Mouse (Mus musculus) thymus, postnatal 4 days (tissue): ENCODE results near the gene Fgd4.

Experiments used
- DNase-seq: peaks from one replicate; pipeline ENCODE4 v3.0.0; 2021

Fgd4 gene

GRCm38 (mm10) chr16:16600461-16600860 is at the start of gene Fgd4:
Fgd4 (minus strand) TSS chr16:16600549.
- DNase-seq = no peak

- DNase-seq = no peak
Observed at GRCm38 (mm10) chr16:16645148-16645547, 44.8 kb upstream of the Fgd4 start.

- no peak for DNase-seq
Observed at GRCm38 (mm10) chr16:16633730-16634129, 33.4 kb upstream of the Fgd4 start.

GRCm38 (mm10) chr16:16599586-16600401 is 555 bp downstream of the Fgd4 start:
- DNase-seq = peak; percentile 55

GRCm38 (mm10) chr16:16596582-16596981 is 3.8 kb downstream of the Fgd4 start:
- no peak for DNase-seq

GRCm38 (mm10) chr16:16592622-16593021 is 7.7 kb downstream of the Fgd4 start:
- DNase-seq = no peak

GRCm38 (mm10) chr16:16584409-16585032 is 15.8 kb downstream of the Fgd4 start:
- DNase-seq = peak; percentile 81

GRCm38 (mm10) chr16:16576556-16576955 is 23.8 kb downstream of the Fgd4 start:
- no peak for DNase-seq

GRCm38 (mm10) chr16:16574508-16574907 is 25.8 kb downstream of the Fgd4 start:
- DNase-seq = no peak

GRCm38 (mm10) chr16:16573167-16573566 is 27.2 kb downstream of the Fgd4 start:
- no peak for DNase-seq

- DNase-seq = no peak
Observed at GRCm38 (mm10) chr16:16571356-16571755, 29.0 kb downstream of the Fgd4 start.

GRCm38 (mm10) chr16:16566786-16567185 is 33.6 kb downstream of the Fgd4 start:
- DNase-seq = no peak

- DNase-seq = no peak
Observed at GRCm38 (mm10) chr16:16566215-16566614, 34.1 kb downstream of the Fgd4 start.

- no peak for DNase-seq
Observed at GRCm38 (mm10) chr16:16565786-16566185, 34.6 kb downstream of the Fgd4 start.

- DNase-seq = no peak
Observed at GRCm38 (mm10) chr16:16560718-16561117, 39.6 kb downstream of the Fgd4 start.

GRCm38 (mm10) chr16:16559878-16560531 is 40.3 kb downstream of the Fgd4 start:
- DNase-seq = no peak

GRCm38 (mm10) chr16:16559016-16559877 is 41.1 kb downstream of the Fgd4 start:
- no peak for DNase-seq

- no peak for DNase-seq
Observed at GRCm38 (mm10) chr16:16557738-16558137, 42.6 kb downstream of the Fgd4 start.

- no peak for DNase-seq
Observed at GRCm38 (mm10) chr16:16554098-16554497, 46.3 kb downstream of the Fgd4 start.

GRCm38 (mm10) chr16:16552197-16552596 is 48.2 kb downstream of the Fgd4 start:
- no peak for DNase-seq

- DNase-seq = no peak
Observed at GRCm38 (mm10) chr16:16549105-16549504, 51.2 kb downstream of the Fgd4 start.

GRCm38 (mm10) chr16:16546657-16547056 is 53.7 kb downstream of the Fgd4 start:
- DNase-seq = no peak

- DNase-seq = no peak
Observed at GRCm38 (mm10) chr16:16542956-16543441, 57.4 kb downstream of the Fgd4 start.
